Mouse (Mus musculus) kidney, postnatal 4 days (tissue): ENCODE measurements around the gene V1rd19.
"Not testable (repeated sequence)": the region's sequence is repeated elsewhere in the genome, so short reads cannot be mapped to it uniquely, and the experiment has no call there.

Source experiments
- DNase-seq, 2 experiments: peaks; one replicate each; pipeline ENCODE4 v3.0.0; 2021; ENCODE audit warnings: mixed read lengths in 2 of 2

Gene V1rd19

DNA sequence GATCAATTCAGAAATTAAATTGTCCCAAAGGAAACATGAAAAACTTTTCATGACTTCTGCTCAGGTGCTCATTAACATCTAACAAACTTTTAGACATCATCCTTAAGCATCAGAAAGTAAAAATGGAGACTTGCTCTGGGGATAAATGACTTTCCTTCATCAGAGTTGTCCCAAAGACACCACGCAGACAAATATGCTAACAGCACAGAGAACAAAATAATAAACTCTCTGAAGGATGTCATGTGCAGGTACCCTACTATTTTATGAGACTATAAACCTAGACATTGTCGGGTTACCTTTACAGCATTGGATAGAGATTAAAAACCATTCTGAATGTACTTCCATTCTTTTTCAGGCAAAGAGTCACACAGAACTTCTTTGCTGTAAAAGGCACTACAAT is at the start of gene V1rd19:
Gene V1rd19 (plus strand): TSS at position 301 of the 400 bp plus-strand sequence.
- no peak for DNase-seq

DNA sequence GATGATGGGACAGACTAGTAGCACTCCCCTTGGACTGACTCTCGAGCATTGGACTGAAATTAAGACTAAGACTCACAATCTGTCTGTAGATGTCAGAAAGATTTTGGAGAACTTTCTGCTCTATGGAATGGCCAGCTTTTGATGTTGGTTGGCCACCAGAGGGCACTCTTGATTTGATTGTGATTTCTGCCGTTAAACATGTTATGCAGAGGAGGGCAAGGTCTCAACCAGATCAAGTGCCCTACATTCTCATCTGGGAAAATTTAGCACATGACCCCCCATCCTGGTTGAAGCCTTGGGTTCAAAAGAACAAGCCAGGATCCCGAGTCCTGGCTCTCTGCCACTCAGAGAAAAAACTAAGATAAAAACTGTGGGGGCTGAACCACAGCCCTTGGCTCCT is 33.4 kb upstream of the V1rd19 start:
- peak; percentile 12 to 26 for DNase-seq

DNA sequence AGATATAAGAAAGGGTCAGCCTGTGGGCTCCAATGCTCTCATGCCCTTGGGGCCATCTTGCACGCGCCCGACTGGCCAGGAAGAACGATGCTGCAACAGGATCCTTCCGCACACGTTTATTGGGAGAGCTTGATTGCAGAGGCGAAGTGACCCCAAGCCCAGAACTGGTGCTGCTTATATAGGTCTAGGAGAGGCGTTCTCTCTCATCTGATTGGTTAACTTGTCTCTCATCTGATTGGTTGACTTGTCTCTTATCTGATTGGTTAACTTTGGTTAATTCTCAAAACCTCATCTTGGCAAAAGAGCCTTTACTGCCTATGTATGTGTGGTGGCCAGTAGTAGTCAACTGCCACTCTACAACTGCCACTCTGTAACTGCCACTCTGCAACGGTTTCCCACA is 27.2 kb upstream of the V1rd19 start, which contains the start of gene Vmn1r181:
Gene Vmn1r181 (plus strand): TSS at position 301 of the 400 bp plus-strand sequence.
- DNase-seq = not testable (repeated sequence)

DNA sequence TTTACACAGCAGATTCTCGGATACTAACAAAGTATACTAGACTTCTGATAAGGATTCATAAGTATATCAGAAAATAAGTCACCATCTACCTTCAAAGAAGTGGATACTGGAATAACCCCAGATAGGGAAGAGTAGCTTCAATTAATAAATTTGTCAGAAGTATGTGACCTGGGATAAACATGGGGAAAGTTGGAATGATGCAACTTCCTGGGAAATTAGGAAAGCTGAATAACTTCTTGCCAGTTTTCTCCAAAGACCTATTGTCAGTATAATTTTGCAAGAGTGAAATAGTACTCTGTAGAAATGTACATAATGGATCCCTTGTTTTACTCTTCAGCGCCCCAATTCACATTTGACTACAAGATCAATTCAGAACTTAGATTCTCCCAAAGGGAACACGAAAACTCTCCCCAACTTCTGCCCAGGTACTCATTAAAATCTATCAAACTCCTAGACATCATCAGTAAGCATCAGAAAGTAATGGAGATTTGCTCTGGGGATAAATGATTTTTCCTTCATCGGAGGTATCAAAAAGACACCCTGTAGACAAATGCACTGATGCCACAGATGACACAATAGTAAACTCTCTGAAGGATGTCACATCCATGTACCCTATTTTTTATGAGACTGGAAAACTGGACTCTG is 51.3 kb downstream of the V1rd19 start, which contains the start of gene Vmn1r183:
Gene Vmn1r183 (plus strand): TSS at position 595 of the 645 bp plus-strand sequence.
- no peak for DNase-seq
